Mouse (Mus musculus) ovary, postnatal 10 days (tissue): Measurements from ENCODE around the gene Lamtor1.
"Not testable (repeated sequence)": the region's sequence is repeated elsewhere in the genome, so short reads cannot be mapped to it uniquely, and the experiment has no call there.

Experiments
- DNase-seq: peaks from one replicate; pipeline ENCODE4 v3.0.0; 2022; ENCODE audit warnings: low spot score

The Lamtor1 gene

DNA sequence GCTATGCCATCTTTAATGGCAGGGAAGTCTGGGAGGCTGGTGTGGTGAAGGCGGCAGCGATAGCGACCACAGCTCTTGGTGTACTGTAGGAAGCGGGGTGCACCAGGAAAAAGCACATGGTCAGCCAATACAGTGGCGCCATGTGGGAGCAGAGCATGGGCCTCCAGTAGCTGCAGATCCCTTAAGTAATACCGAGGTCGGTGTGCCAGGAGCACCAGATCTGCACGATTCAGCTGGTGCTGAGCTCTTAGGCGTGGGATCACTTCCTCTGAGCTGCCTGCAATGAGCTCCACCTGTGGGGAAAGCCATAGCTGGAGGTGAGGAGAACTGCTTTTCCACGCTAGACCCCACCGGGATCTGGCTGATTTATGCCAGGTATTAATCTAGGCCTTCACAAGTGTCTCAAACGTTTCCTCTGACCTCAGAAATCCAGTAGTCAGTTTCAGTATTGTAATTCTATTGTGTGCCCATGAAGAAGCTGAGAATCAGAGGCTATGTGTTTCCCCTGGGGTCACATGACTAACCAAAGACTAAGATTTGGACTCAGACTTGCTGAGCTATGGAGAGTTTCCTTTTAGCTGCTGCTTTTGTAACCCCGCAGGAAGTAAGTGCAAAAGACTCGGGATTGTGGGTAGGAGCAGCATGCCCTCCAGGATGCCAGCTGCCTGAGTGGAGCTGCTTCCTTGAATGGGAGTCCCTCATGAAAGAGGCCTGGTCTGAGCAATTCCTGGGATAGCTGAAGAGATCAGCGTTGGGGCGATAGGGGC lies 5.2 kb upstream of the Lamtor1 start:
- no peak for DNase-seq

- DNase-seq: no peak
Measured at GRCm38 (mm10) chr7:101901969-101902368, 3.7 kb upstream of the Lamtor1 start.

GRCm38 (mm10) chr7:101902846-101903245 lies 2.9 kb upstream of the Lamtor1 start:
- no peak for DNase-seq

DNA sequence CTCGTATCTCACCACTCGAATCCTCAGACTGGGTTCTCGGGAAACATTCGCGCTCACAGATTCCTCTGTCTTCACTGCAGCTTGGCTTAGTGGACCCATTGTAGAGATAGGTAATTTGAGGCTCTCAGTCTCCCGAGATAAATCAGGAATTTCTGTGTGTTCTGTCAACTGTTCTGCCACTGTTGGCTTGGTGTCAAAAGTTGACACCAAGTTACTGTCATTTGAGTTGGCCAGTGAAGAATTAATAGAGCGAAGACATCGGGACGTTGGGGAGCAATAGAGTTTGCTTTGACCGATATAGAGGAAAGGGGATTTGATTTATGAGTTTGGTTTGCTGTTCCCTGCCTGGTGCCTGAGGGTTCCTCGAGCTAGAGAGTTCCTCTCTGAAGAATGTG lies 580 bp downstream of the Lamtor1 start, which contains the start of gene Tomt:
Gene Tomt (minus strand): TSS at position 73 of the 395 bp plus-strand sequence.
- DNase-seq: no peak

GRCm38 (mm10) chr7:101906696-101907095 lies 992 bp downstream of the Lamtor1 start:
- no peak for DNase-seq

DNA sequence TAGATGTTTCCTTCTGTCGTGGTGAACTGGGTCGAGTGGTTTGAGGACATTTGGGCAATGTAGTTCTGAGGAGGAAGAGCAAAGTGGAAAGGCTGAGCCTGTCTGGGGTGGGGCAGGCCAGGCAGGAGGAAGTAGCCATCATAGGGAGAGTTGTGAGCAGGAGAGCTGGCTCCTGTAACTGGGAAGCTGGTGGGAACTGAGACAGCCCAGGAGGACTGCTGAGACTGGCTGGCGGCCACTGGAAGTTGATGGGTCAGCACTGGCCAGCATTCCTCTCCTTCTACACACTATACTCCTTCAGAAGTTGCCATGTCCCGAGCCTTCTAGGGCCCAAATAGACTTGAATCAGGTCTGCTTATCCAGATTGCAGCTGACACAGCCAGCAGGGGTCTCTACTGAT lies 2.7 kb downstream of the Lamtor1 start:
- DNase-seq: no peak

DNA sequence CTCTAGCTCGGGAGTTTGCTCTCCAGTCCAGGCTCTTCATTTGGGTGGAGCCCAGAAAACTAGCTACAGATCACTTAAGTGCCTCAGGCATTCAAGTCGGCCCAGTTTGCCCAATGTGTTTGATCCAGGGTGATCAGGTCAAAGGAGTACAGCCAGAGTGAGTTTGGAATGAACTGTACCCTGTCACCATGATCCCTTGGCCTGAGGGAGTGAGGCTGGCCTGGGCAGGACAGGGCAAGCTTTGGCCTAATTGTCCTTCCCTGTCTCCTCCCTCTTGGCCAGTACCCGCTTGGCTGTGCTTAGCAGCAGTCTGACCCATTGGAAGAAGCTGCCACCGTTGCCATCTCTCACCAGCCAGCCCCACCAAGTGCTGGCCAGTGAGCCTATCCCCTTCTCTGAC lies 4.4 kb downstream of the Lamtor1 start:
- DNase-seq: no peak

- DNase-seq: no peak
Measured at GRCm38 (mm10) chr7:101911982-101912381, 6.3 kb downstream of the Lamtor1 start.

GRCm38 (mm10) chr7:101918071-101918470 lies 12.4 kb downstream of the Lamtor1 start:
- peak; percentile 39 for DNase-seq

DNA sequence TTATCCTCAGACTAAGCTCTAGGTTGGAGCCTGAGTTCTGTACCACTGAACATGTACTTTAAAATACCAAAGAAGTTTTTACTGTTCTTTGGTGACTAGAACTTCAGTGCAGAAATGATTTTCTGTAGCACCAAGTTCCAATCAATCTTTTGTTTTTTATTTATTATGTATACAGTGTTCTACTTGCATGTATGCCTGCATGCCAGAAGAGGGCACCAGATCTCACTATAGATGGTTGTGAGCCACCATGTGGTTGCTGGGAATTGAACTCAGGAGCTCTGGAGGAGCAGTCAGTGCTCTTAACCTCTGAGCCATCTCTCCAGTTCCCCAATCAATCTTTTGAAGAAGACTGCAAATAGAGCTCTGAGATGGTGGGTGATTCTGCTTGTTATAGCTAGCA lies 20.2 kb downstream of the Lamtor1 start:
- not testable (repeated sequence) for DNase-seq

- DNase-seq: no peak
Measured at GRCm38 (mm10) chr7:101928093-101928492, 22.4 kb downstream of the Lamtor1 start.

GRCm38 (mm10) chr7:101932551-101932950 lies 26.8 kb downstream of the Lamtor1 start:
- no peak for DNase-seq

- no peak for DNase-seq
Measured at GRCm38 (mm10) chr7:101933300-101933699, 27.6 kb downstream of the Lamtor1 start.

GRCm38 (mm10) chr7:101933751-101934240 lies 28.1 kb downstream of the Lamtor1 start, which contains the start of the genes Lrrc51 and Numa1:
TSS of gene Lrrc51 (minus strand) at chr7:101933895.
TSS of gene Numa1 (plus strand) at chr7:101934111.
- DNase-seq: peak; percentile 88

GRCm38 (mm10) chr7:101935957-101936356 lies 30.3 kb downstream of the Lamtor1 start:
- DNase-seq: no peak

GRCm38 (mm10) chr7:101936996-101937395 lies 31.3 kb downstream of the Lamtor1 start:
- no peak for DNase-seq

GRCm38 (mm10) chr7:101937569-101937968 lies 31.9 kb downstream of the Lamtor1 start:
- DNase-seq: no peak

DNA sequence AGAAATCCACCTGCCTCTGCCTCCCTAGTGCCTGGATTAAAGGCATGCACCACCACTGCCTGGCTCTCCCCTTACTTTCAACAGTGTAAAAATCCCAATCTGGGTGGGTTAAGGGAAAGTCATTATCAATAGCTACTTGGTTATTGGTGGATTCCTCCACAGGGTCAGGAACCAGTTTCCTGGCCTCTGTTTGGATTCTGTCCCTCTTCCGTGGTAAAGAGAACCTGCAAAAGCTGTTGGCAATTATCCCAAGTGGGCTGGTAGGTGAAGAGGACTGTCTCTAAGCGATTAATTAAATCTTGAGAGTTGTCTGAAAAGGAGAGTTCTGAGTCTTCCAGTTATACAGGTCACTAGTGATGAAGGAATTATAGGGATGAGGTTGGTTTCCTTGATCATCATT lies 32.6 kb downstream of the Lamtor1 start:
- DNase-seq: no peak

DNA sequence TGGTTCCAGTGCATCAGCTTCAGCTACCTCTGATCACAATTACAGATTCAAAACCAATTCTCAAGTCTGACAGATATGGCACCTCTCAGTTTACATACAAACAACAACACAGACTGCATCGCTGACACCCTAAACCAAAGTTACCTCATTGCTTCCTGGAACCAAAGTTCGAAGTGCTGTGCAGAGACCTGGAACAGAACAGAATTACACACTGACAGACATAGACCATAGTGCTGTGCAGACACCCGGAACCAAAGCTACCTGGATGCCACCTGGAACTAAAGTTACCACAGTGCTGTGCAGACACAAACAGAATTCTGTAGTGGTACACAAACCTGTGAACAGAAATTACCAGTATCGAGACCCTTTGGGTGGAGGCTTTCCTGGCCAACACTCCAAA lies 34.1 kb downstream of the Lamtor1 start:
- DNase-seq: no peak

GRCm38 (mm10) chr7:101949008-101949407 lies 43.3 kb downstream of the Lamtor1 start:
- not testable (repeated sequence) for DNase-seq

DNA sequence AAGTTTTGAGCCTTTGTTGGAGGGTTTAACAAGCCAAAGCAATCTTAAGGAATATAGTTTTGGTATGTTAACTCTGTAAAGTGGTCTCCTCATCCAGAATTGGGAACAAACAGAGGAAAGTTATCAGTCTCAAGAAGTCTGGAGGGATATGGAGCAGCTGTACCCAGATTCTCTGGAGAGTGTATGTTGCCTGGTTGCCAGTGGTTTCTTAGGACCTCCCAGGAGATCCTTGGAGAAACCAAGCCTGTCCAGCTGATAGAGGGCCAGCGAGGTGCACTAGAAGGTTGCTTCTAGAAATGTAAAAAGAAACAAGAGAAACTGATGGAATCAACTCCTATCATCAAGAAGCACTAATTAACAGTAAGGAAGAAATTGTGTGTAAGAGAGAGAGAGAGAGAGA lies 45.9 kb downstream of the Lamtor1 start:
- DNase-seq: no peak

- no peak for DNase-seq
Measured at GRCm38 (mm10) chr7:101952098-101952497, 46.4 kb downstream of the Lamtor1 start.

DNA sequence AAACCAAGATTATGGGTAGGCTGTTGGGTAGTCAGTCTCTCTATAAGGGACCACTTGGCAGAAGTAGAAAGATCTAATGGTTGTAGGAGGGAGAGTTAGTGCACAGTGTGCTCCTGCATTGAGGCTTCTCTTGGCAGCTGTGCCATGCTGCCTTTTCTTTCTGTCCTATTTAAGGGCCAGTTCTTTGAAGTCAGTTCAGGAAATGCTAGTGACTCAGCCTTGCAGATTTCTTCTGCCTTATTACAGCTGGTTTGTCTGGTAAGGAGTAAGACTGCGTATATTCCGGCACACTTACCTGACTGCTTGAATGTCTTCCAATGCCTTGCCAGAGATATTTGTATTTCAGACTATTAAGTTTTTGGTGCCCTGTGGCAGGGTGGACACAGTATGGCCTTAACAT lies 48.5 kb downstream of the Lamtor1 start:
- no peak for DNase-seq

GRCm38 (mm10) chr7:101955276-101955675 lies 49.6 kb downstream of the Lamtor1 start:
- DNase-seq: no peak
